Mouse (Mus musculus) liver, adult 2 months (tissue): ENCODE results near the gene Plekhm1.

ENCODE experiments used
- CTCF ChIP-seq: fragments of 200-500 bp; IDR thresholded peaks from 2 replicates; pipeline ENCODE4 v1.5.1; 2011; ENCODE audit warnings: low read depth, low read length, control low read depth
- POLR2A ChIP-seq: fragments of 200-500 bp; IDR thresholded peaks from 2 replicates; pipeline ENCODE4 v1.6.1; 2011; ENCODE audit warnings: low read length, control low read depth; ENCODE audit not compliant: insufficient read depth; ENCODE audit errors: extremely low read depth

- TF ChIP-seq CTCF (no peak), POLR2A (no peak)
Measured at GRCm38 (mm10) chr11:103331502-103332185, 80.8 kb downstream of the Plekhm1 start.
